Mouse (Mus musculus) kidney, adult 8-10 months (tissue): ENCODE measurements around the gene A3galt2.

ENCODE experiments used
- DNase-seq, 2 experiments: peaks; one replicate each; pipeline ENCODE4 v3.0.0; 2022

Gene A3galt2

GRCm38 (mm10) chr4:128801675-128802465 is 46.7 kb downstream of the A3galt2 start:
- DNase-seq = no peak

DNA sequence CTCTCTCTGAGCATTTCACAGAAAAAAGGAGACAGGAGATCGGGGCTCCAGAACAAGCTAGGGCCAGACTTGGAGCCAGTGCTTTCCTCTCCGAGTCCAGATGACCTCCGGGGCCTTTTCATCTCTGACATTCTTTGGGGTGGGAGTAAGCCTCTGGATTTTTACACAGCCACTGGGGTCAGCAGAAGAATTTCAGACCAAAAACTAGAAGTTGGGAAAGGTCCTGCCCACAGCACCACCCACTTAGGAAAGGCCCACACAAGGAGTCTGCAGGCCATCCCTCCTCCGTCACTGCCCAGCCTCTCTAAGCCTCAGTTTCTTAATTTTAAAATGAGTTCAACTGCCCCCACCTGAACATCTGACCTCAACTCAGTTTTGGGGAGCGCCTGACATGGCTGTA is 48.4 kb downstream of the A3galt2 start:
- DNase-seq = no peak

GRCm38 (mm10) chr4:128804426-128805149 is 49.4 kb downstream of the A3galt2 start:
- DNase-seq = no peak

DNA sequence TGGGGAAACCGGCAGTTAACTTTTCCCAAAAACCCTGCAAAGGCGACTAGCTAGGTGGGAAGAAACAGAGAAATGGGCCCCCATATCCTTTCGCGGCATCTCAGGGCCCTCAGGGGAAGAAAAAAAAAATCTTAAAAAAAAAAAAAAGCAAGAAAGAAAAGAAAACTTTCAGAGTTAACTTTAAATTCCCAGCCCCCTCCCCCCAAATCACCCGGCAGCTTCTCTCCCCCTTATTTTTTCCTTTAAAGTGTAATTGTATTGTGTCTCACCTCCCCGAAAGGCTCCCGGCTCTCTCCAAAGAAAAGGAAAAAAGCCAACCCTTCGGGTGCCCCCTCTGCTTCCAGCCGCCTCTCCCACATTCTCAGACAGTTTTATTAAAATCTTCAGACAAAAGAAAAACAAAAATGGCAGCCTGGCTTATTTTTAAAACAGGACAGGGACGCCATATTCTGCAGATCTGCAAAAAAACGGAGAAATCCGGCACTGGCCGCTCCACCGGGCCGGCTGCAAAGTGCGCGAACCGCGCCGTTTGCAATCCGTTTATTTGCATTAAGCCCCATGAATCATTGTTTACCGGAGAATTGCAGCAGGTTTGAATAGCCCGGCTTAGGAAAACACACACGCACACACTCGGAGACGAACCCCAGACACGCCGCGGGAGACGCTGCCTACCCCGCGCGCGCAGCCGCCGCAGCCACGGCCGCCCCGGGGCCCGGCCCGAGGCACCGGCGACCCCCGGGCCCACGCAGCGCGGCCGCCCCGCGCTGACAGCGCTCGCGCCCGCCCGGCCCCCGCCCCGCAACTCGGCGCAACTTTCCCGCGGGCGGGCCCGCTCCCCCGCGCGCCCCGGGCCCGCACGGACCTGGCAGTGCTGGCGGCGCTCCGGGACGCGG is 50.2 kb downstream of the A3galt2 start:
- DNase-seq = peak in 1 of 2 experiments; percentile 44

GRCm38 (mm10) chr4:128806043-128806826 is 51.1 kb downstream of the A3galt2 start, which contains the start of gene Zfp362:
Gene Zfp362 (minus strand): TSS chr4:128806045.
- DNase-seq = no peak

DNA sequence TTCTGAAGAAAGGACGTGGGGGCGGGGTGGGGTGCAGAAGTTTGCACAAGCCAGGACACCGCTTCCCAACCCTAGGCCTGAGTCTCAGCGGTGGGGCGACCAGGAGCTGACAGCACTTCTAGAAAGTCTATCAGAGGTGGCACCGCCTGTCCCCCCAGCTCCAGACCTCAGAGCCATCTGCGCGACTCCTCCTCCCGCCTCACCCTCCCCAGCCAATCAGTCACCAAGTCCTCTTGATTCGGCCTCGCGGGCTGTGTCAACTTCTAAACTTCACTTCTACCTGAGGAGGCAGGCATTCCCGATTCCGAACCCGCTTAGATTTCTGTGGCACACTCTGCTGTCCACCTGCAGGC is 51.6 kb downstream of the A3galt2 start:
- peak; percentile 77 to 78 for DNase-seq

DNA sequence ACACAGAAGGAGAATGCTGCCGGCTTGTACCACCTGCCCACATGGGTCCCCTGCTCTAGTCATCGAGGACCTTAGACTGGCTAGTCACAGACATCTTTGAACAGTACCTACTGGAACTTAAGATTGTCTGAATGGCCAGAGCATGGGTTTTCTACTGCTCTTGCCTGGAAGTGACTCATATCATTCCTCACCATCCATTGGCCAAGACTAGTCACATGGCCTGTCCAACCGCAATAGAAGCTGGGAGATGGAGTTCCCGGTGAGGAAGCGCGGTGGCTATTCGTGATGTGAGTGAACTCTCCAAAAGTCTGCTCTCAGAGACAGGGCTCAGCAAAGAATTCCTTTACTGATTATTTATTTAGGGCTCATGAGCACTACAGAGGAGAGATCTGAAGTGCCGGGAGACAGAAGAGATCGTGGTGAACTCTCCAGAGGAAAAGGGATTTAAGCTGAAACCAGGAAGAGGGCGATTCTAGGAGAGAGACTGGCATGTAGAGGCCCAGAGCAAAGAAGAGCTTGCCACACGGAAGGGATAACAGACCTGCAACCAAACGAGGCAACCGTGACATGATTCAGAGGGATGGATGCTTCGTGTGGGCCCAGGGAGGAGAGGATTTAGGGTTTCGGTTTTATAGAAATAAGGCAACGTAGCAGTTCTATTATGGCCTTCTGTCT is 56.4 kb downstream of the A3galt2 start:
- peak; percentile 87 to 90 for DNase-seq

DNA sequence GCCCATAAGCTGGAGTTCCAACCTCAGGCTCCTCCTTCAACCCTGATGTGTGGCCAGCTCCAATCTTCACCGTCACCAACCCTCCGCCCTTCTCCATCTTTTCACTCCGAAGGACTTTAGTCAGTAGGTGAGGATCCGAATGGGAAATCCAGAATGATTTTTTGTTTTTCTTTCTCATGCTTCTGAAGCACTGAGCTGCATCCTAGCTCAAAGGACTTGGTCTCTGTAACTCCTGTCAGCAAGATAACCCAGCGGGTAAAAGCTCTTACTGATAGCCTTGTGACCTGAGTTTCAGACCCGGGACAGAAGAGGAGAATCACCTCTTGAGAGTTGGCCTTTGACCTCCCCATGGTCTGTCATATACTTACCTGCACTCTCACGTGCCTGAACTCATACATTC is 61.8 kb downstream of the A3galt2 start:
- DNase-seq = no peak
